Mouse (Mus musculus): ENCODE data around the gene Mmp27. TPM values are rescaled to one million over a fixed set of nuclear protein-coding genes. Genes with fewer than 3 reads are reported as not detected.

The Mmp27 gene
- polyA plus RNA-seq (2016; fragmentation: Nextera tagmentation; extraction: Ambion mirVana), result not detected in 2 replicates

DNA sequence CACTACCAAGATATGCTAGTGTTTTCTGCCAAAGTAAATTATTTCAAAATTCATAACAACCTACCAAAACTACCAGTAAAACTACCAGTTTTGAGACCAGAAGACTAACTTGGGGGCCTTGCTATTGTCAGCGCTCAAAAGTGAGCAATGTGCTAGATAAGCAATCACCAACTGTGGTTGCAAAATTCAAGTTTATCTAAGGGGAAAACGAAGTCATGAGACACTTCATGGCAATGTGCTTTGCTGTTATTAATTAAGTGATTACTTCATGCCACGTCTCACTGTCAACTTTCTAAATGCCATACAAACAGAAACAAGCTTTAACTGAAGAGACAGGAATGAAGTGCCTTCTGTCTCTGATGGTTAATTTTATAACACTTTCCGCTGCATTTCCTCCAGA lies at the start of gene Mmp27:
Mmp27 (plus strand) TSS at position 235 of the 400 bp plus-strand sequence.
- Histone ChIP-seq H3K4me1 (no peaks in the 10 kb centered on the region), H3K9me3 (no peaks in the 10 kb centered on the region), H3K27ac (replicated peaks) (no peak within 1 kb of the TSS), H3K4me3 (no peak within 1 kb of the TSS), H3K36me3 (replicated peaks) (no peaks in the 10 kb centered on the region), H3K27me3 (replicated peaks; ENCODE audit: low read depth, poor library complexity, severe bottlenecking) (no peaks in the 10 kb centered on the region)
- DNase-seq (ENCODE audit: low spot score), result no peak
- 73% methylated on average over 4 of the region's 4 CpGs for WGBS

DNA sequence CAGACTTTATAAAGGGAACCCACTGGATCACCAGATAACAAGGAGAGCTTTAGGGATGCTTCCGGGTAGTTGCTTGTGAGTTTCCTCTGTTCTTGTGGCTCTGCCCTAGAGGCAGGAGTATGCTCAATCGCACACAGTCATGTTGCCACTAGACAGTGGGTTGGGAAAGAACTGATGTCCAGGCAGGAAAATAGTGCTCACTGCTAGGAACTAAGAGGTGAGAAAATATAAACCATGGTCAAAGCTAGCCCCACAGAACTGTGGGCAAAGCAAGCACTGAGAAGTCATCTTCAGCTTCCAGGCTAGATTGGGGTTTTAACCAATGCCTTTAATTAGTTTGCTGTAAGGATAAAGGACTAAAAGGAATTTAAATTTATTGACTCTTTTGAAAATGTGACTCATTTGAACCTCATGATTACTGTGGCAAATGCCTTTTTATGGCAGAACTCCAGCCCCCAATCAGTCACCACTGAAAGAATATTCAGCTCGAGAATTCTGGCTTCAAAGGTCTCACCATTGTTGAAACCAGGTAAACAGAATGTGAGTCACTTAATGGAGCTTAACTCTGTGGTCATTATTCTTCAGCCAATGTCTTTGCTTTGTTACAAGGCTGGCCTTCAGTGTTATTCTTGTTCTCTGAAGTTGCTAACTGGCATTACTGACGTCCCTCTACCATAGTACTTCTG lies 44.8 kb upstream of the Mmp27 start:
- Histone ChIP-seq H3K4me1 (no peaks in the 10 kb centered on the region), H3K27me3 (replicated peaks; ENCODE audit: low read depth, poor library complexity, severe bottlenecking) (no peaks in the 10 kb centered on the region), H3K36me3 (replicated peaks) (no peaks in the 10 kb centered on the region), H3K4me3 (no peak overlapping the region), H3K27ac (replicated peaks) (no peak overlapping the region), H3K9me3 (no peaks in the 10 kb centered on the region)
- 72% methylated on average over 4 of the region's 4 CpGs for WGBS
- no peak for DNase-seq (ENCODE audit: low spot score)

DNA sequence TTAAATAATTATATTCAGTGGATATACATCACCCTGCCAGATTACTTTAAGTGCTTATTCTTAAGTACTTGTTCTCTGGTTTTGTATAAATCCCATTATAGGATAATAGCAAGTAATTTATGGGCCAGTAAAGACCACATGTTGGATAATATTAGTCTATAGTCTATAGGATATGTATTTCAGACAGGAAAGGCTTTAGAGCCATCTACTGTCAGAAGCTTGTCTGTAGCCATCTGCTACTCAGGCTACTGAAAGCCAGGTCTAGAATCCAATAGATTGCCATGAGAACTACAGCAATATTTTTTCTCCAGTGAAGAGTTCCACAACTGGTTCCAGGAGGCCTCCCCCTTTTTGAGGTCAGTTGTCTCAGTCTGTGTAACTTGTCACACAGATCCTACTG lies 28.4 kb upstream of the Mmp27 start:
- no peak for DNase-seq (ENCODE audit: low spot score)
- no peak overlapping the region for H3K27ac ChIP-seq (replicated peaks)
- H3K36me3 ChIP-seq (replicated peaks), result no peaks in the 10 kb centered on the region
- no peaks in the 10 kb centered on the region for H3K4me1 ChIP-seq
- no peak overlapping the region for H3K4me3 ChIP-seq
- no peaks in the 10 kb centered on the region for H3K27me3 ChIP-seq (replicated peaks; ENCODE audit: low read depth, poor library complexity, severe bottlenecking)
- H3K9me3 ChIP-seq, result no peaks in the 10 kb centered on the region

- no peak for DNase-seq (ENCODE audit: low spot score)
- Histone ChIP-seq H3K27ac (replicated peaks) (no peak overlapping the region), H3K4me1 (no peaks in the 10 kb centered on the region), H3K27me3 (replicated peaks; ENCODE audit: low read depth, poor library complexity, severe bottlenecking) (no peaks in the 10 kb centered on the region), H3K4me3 (no peak overlapping the region), H3K9me3 (no peaks in the 10 kb centered on the region), H3K36me3 (replicated peaks) (no peaks in the 10 kb centered on the region)
- WGBS, result 76% methylated on average over 1 of the region's 1 CpGs
Observed at GRCm38 (mm10) chr9:7544923-7545457, 26.2 kb upstream of the Mmp27 start.

- Histone ChIP-seq H3K27ac (replicated peaks) (no peak overlapping the region), H3K9me3 (no peaks in the 10 kb centered on the region), H3K36me3 (replicated peaks) (no peaks in the 10 kb centered on the region), H3K4me3 (no peak overlapping the region), H3K27me3 (replicated peaks; ENCODE audit: low read depth, poor library complexity, severe bottlenecking) (no peaks in the 10 kb centered on the region), H3K4me1 (no peaks in the 10 kb centered on the region)
- 48% methylated on average over 1 of the region's 1 CpGs for WGBS
- DNase-seq (ENCODE audit: low spot score), result peak; percentile 12
Observed at GRCm38 (mm10) chr9:7545471-7545870, 25.7 kb upstream of the Mmp27 start.

DNA sequence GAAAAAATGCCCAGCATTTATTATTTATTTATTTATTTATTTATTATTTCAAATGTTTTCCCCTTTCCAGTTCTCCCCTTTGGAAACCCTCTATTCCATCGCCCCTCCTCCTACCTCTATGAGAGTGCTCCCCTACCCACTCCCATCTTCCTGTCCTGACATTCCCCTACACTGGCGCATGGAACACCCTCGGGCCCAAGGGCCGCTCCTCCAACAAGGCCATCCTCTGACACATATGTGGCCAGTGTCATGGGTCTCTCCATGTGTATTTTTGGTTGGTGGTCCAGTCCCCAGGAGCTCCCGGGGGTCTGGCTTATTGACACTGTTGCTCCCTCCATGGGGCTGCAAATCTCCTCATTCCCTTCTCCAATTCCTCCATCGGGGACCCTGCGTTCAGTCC lies 25.3 kb upstream of the Mmp27 start:
- DNase-seq (ENCODE audit: low spot score), result no peak
- 93% methylated on average over 7 of the region's 7 CpGs for WGBS
- no peak overlapping the region for H3K4me3 ChIP-seq
- no peaks in the 10 kb centered on the region for H3K27me3 ChIP-seq (replicated peaks; ENCODE audit: low read depth, poor library complexity, severe bottlenecking)
- no peaks in the 10 kb centered on the region for H3K36me3 ChIP-seq (replicated peaks)
- H3K27ac ChIP-seq (replicated peaks), result no peak overlapping the region
- H3K9me3 ChIP-seq, result no peaks in the 10 kb centered on the region
- H3K4me1 ChIP-seq, result no peaks in the 10 kb centered on the region

DNA sequence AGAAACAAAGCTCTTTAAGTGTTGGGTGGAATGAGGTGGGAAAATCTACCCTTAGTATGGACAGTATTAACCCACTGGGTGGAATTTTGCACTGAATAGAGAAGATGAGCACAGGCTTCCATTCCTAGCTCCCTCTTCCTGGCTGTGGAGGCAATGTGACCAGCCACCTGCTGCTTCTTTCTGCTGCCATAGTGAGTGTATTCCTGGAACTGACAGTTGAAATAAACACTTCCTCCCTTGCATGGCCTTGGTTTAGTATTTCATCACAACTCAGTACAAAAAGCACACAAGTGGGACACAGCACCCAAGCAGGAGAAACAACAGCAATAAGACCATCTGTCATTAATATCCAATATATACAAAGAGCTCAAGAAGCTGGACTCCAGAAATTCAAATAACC lies 19.3 kb upstream of the Mmp27 start:
- H3K27ac ChIP-seq (replicated peaks), result no peak overlapping the region
- H3K9me3 ChIP-seq, result no peaks in the 10 kb centered on the region
- DNase-seq (ENCODE audit: low spot score), result no peak
- H3K36me3 ChIP-seq (replicated peaks), result no peaks in the 10 kb centered on the region
- no peaks in the 10 kb centered on the region for H3K4me1 ChIP-seq
- no peaks in the 10 kb centered on the region for H3K27me3 ChIP-seq (replicated peaks; ENCODE audit: low read depth, poor library complexity, severe bottlenecking)
- H3K4me3 ChIP-seq, result no peak overlapping the region

DNA sequence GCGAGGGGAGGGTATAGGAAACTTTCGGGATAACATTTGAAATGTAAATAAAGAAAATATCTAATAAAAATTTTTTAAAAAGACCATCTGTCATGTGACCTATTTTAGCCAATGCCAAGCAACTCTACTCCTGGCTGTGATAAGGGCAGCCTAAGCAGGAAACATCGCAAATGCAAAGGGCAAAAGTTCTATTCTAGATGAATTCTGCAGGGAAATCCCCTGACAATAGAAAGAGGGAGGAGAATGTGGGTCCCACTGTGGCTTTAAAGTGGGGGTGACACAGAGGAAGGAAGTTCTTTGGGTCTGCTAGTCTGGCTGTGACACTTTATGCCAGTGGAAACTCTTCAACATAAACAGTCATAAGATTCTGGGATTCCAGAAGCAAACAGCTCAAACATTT lies 17.7 kb upstream of the Mmp27 start:
- Histone ChIP-seq H3K4me3 (no peak overlapping the region), H3K27ac (replicated peaks) (no peak overlapping the region), H3K27me3 (replicated peaks; ENCODE audit: low read depth, poor library complexity, severe bottlenecking) (no peaks in the 10 kb centered on the region), H3K36me3 (replicated peaks) (no peaks in the 10 kb centered on the region), H3K9me3 (no peaks in the 10 kb centered on the region), H3K4me1 (no peaks in the 10 kb centered on the region)
- DNase-seq (ENCODE audit: low spot score), result no peak
- WGBS, result 89% methylated on average over 3 of the region's 3 CpGs

- no peaks in the 10 kb centered on the region for H3K27me3 ChIP-seq (replicated peaks; ENCODE audit: low read depth, poor library complexity, severe bottlenecking)
- H3K36me3 ChIP-seq (replicated peaks), result no peaks in the 10 kb centered on the region
- H3K4me3 ChIP-seq, result no peak overlapping the region
- H3K4me1 ChIP-seq, result no peaks in the 10 kb centered on the region
- DNase-seq (ENCODE audit: low spot score), result peak; percentile 13
- no peaks in the 10 kb centered on the region for H3K9me3 ChIP-seq
- 47% methylated on average over 3 of the region's 3 CpGs for WGBS
- no peak overlapping the region for H3K27ac ChIP-seq (replicated peaks)
Observed at GRCm38 (mm10) chr9:7554382-7554781, 16.8 kb upstream of the Mmp27 start.

DNA sequence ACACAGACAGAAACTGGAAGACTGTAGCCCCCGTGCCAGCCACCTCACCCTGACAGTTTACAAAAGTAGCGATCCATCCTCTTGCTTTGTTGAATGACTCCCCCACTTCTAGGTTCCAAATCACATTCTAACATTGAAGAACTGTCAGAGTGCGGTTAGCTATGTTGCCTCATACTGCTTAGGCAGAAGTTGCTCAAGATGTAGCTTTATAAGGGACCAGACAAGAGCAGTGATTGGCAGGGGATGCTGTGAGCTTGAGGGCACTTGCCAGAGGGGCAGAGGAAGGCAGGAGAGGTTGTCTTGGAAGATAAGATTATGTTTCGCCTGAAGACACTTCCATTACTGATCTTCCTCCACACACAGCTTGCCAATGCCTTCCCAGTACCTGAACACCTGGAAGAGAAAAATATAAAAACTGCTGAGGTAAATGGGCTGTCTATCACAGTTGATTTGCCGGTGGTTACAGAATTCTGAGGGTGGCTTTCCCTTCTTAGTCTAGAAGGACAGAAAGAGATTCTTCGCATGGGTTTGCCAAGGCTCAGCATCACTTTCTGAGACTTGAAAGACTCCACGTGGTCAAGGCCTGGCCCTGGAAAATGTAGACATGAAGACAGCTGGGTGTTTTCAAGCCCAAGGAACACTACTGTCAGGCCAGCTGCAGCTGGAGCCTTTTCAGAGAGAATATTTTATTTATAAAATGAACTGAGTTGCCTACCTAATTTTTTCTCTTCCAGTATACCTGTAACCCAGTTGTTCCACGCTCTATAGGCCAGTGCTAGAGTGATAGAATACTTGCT lies 12.8 kb upstream of the Mmp27 start, which contains the start of gene Mmp8:
Mmp8 (plus strand) TSS at position 236 of the 797 bp plus-strand sequence.
- Histone ChIP-seq H3K27me3 (replicated peaks; ENCODE audit: low read depth, poor library complexity, severe bottlenecking) (no peaks in the 10 kb centered on the region), H3K27ac (replicated peaks) (no peak within 1 kb of the TSS), H3K4me3 (no peak within 1 kb of the TSS), H3K4me1 (no peaks in the 10 kb centered on the region), H3K9me3 (no peaks in the 10 kb centered on the region), H3K36me3 (replicated peaks) (no peaks in the 10 kb centered on the region)
- 86% methylated on average over 8 of the region's 8 CpGs for WGBS
- DNase-seq (ENCODE audit: low spot score), result no peak

GRCm38 (mm10) chr9:7560026-7560425 lies 11.2 kb upstream of the Mmp27 start:
- Histone ChIP-seq H3K27me3 (replicated peaks; ENCODE audit: low read depth, poor library complexity, severe bottlenecking) (no peaks in the 10 kb centered on the region), H3K27ac (replicated peaks) (no peak overlapping the region), H3K36me3 (replicated peaks) (no peaks in the 10 kb centered on the region), H3K4me3 (no peak overlapping the region), H3K9me3 (no peaks in the 10 kb centered on the region), H3K4me1 (no peaks in the 10 kb centered on the region)
- 77% methylated on average over 4 of the region's 4 CpGs for WGBS
- DNase-seq (ENCODE audit: low spot score), result no peak

- 76% methylated on average over 7 of the region's 7 CpGs for WGBS
- no peak overlapping the region for H3K4me3 ChIP-seq
- no peak overlapping the region for H3K27ac ChIP-seq (replicated peaks)
- H3K36me3 ChIP-seq (replicated peaks), result no peaks in the 10 kb centered on the region
- H3K4me1 ChIP-seq, result no peaks in the 10 kb centered on the region
- no peaks in the 10 kb centered on the region for H3K27me3 ChIP-seq (replicated peaks; ENCODE audit: low read depth, poor library complexity, severe bottlenecking)
- no peaks in the 10 kb centered on the region for H3K9me3 ChIP-seq
- no peak for DNase-seq (ENCODE audit: low spot score)
Observed at GRCm38 (mm10) chr9:7567376-7567775, 3.8 kb upstream of the Mmp27 start.

- no peak overlapping the region for H3K27ac ChIP-seq (replicated peaks)
- H3K4me1 ChIP-seq, result no peaks in the 10 kb centered on the region
- no peaks in the 10 kb centered on the region for H3K36me3 ChIP-seq (replicated peaks)
- no peaks in the 10 kb centered on the region for H3K9me3 ChIP-seq
- DNase-seq (ENCODE audit: low spot score), result no peak
- WGBS, result 75% methylated on average over 2 of the region's 2 CpGs
- no peak overlapping the region for H3K4me3 ChIP-seq
- no peaks in the 10 kb centered on the region for H3K27me3 ChIP-seq (replicated peaks; ENCODE audit: low read depth, poor library complexity, severe bottlenecking)
Observed at GRCm38 (mm10) chr9:7567923-7568322, 3.3 kb upstream of the Mmp27 start.

All from embryonic facial prominence, embryonic 10.5 days (tissue).